Mouse (Mus musculus) T-helper 1 cell (primary cell): ENCODE measurements at regions not wholly inside any gene's neighbourhood (a gene's known extent, or its start where the extent isn't known, plus 50 kb on each side); places are given as distances from the start of the nearest gene placed in this dataset.
"Not testable (repeated sequence)": the region's sequence is repeated elsewhere in the genome, so short reads cannot be mapped to it uniquely, and the experiment has no call there.

Experiments used
- in situ Hi-C: fragments of 300-600 bp; cut with MboI, MseI; formaldehyde crosslinking; loops from one replicate; pipeline ENCODE4 v1.15.1; 2025; ENCODE audit warnings: high pct_unique_total_duplicates

- in situ Hi-C loops: loop anchor here (25.0 kb wide), 1 partner anchor 617 kb away; no protein-coding TSS in a partner anchor
Measured at GRCm38 (mm10) chr17:84844950-84845349, 54.4 kb upstream of the Lrpprc start.

- in situ Hi-C loops: loop anchor here (25.0 kb wide), 1 partner anchor 616 kb away; no protein-coding TSS in a partner anchor
Measured at GRCm38 (mm10) chr17:84846141-84846540, 55.6 kb upstream of the Lrpprc start.

- in situ Hi-C loops: loop anchor here (25.0 kb wide), 1 partner anchor 614 kb away; no protein-coding TSS in a partner anchor
Measured at GRCm38 (mm10) chr17:84848385-84849030, 57.9 kb upstream of the Lrpprc start.

GRCm38 (mm10) chr17:84849031-84849405 lies 58.4 kb upstream of the Lrpprc start:
- in situ Hi-C loops: loop anchor here (25.0 kb wide), 1 partner anchor 613 kb away; no protein-coding TSS in a partner anchor

GRCm38 (mm10) chr17:84850464-84850863 lies 59.9 kb upstream of the Lrpprc start:
- in situ Hi-C loops: no loop called here

- in situ Hi-C loops: no loop called here
Measured at GRCm38 (mm10) chr17:84850893-84851292, 60.3 kb upstream of the Lrpprc start.

- in situ Hi-C loops: no loop called here
Measured at GRCm38 (mm10) chr17:84856971-84857370, 66.4 kb upstream of the Lrpprc start.

- in situ Hi-C loops: no loop called here
Measured at GRCm38 (mm10) chr17:84858830-84859229, 68.2 kb upstream of the Lrpprc start.

- in situ Hi-C loops: no loop called here
Measured at GRCm38 (mm10) chr17:84859916-84860315, 69.3 kb upstream of the Lrpprc start.

- in situ Hi-C loops: no loop called here
Measured at GRCm38 (mm10) chr17:84860835-84861234, 70.2 kb upstream of the Lrpprc start.

- in situ Hi-C loops: not testable (repeated sequence)
Measured at GRCm38 (mm10) chr17:84864231-84864630, 73.6 kb upstream of the Lrpprc start.

- in situ Hi-C loops: no loop called here
Measured at GRCm38 (mm10) chr17:84865158-84865557, 74.6 kb upstream of the Lrpprc start.

GRCm38 (mm10) chr17:84865566-84865965 lies 75.0 kb upstream of the Lrpprc start:
- in situ Hi-C loops: no loop called here

- in situ Hi-C loops: no loop called here
Measured at GRCm38 (mm10) chr17:84869074-84869722, 78.6 kb upstream of the Lrpprc start.

- in situ Hi-C loops: no loop called here
Measured at GRCm38 (mm10) chr17:84873554-84873953, 83.0 kb upstream of the Lrpprc start.

- in situ Hi-C loops: no loop called here
Measured at GRCm38 (mm10) chr17:84874494-84874893, 82.0 kb upstream of the Ppm1b start.

GRCm38 (mm10) chr17:84875031-84875430 lies 81.5 kb upstream of the Ppm1b start:
- in situ Hi-C loops: no loop called here

GRCm38 (mm10) chr17:84876037-84876436 lies 80.5 kb upstream of the Ppm1b start:
- in situ Hi-C loops: no loop called here

- in situ Hi-C loops: no loop called here
Measured at GRCm38 (mm10) chr17:84877176-84877863, 79.2 kb upstream of the Ppm1b start.

- in situ Hi-C loops: no loop called here
Measured at GRCm38 (mm10) chr17:84877864-84878224, 78.7 kb upstream of the Ppm1b start.

GRCm38 (mm10) chr17:84878316-84878715 lies 78.2 kb upstream of the Ppm1b start:
- in situ Hi-C loops: no loop called here

GRCm38 (mm10) chr17:84879146-84879545 lies 77.4 kb upstream of the Ppm1b start:
- in situ Hi-C loops: no loop called here

GRCm38 (mm10) chr17:84880946-84881345 lies 75.6 kb upstream of the Ppm1b start:
- in situ Hi-C loops: no loop called here
